Mouse (Mus musculus) neural tube, embryonic 11.5 days (tissue): ENCODE data around the gene Ctsh. TPM values are rescaled to one million over a fixed set of nuclear protein-coding genes. Genes with fewer than 3 reads are reported as not detected.
"Not testable (repeated sequence)": the region's sequence is repeated elsewhere in the genome, so short reads cannot be mapped to it uniquely, and the experiment has no call there.

Experiments
- ATAC-seq: fragments of 200-750 bp; cut with Nextera tagmentation; 2 replicates; pipeline ENCODE4 v1.8.0; 2017; ENCODE audit warnings: moderate number of reproducible peaks, mild to moderate bottlenecking, moderate TSS enrichment, moderate library complexity; ENCODE audit not compliant: insufficient read depth, low FRiP score, low TSS enrichment
- DNase-seq: peaks from one replicate; pipeline ENCODE4 v3.0.0-alpha.2; 2015; ENCODE audit warnings: low spot score
- H3K27ac ChIP-seq: fragments of 300-500 bp; sonication (generic); 2 replicates; pipeline ENCODE4 v1.5.1; 2014; ENCODE audit warnings: low read depth, mild to moderate bottlenecking, low read length
- H3K27me3 ChIP-seq: fragments of 300-500 bp; sonication (generic); 2 replicates; pipeline ENCODE4 v1.6.1; 2014; ENCODE audit warnings: mild to moderate bottlenecking, low read length, mixed read lengths; ENCODE audit not compliant: control insufficient read depth, insufficient read depth
- H3K36me3 ChIP-seq: fragments of 300-500 bp; sonication (generic); 2 replicates; pipeline ENCODE4 v1.6.1; 2014; ENCODE audit warnings: mild to moderate bottlenecking, low read length, moderate library complexity, mixed read lengths; ENCODE audit not compliant: control insufficient read depth, insufficient read depth
- H3K4me1 ChIP-seq: fragments of 300-500 bp; sonication (generic); 2 replicates; pipeline ENCODE4 v1.6.1; 2014; ENCODE audit warnings: low read length, mixed read lengths; ENCODE audit not compliant: control insufficient read depth, insufficient read depth
- H3K4me2 ChIP-seq: fragments of 300-500 bp; sonication (generic); 2 replicates; pipeline ENCODE4 v1.6.1; 2014; ENCODE audit warnings: low read depth, mild to moderate bottlenecking, moderate library complexity
- H3K4me3 ChIP-seq: fragments of 300-500 bp; sonication (generic); 2 replicates; pipeline ENCODE4 v1.5.1; 2014; ENCODE audit warnings: low read depth, low read length
- H3K9ac ChIP-seq: fragments of 300-500 bp; sonication (generic); 2 replicates; pipeline ENCODE4 v1.6.1; 2014; ENCODE audit warnings: mild to moderate bottlenecking, low read length
- H3K9me3 ChIP-seq: fragments of 300-500 bp; sonication (generic); 2 replicates; pipeline ENCODE4 v1.6.1; 2016; ENCODE audit warnings: low read length; ENCODE audit not compliant: control insufficient read depth
- WGBS: fragments of 180-500 bp; shearing (Covaris S2); extraction: QIAGEN DNeasy Blood & Tissue Kit; methylation state at CpG from one replicate; pipeline ENCODE4 v1.1.7; 2014; 5-methylcytosine and 5-hydroxymethylcytosine counted together
- polyA plus RNA-seq: library from polyadenylated mRNA; unstranded; fragments of >200 nt; fragmentation: Nextera tagmentation; extraction: Ambion mirVana; gene quantifications from 2 replicates; pipeline ENCODE4 v1.2.1, GENCODE M21; 2014

Ctsh gene
- polyA plus RNA-seq, 1 experiment from 2014 or later = 7.2 TPM

GRCm38 (mm10) chr9:90060932-90061331, 7.0 kb downstream of the Ctsh start:
- WGBS = 89% methylated on average over 5 of the region's 5 CpGs
- H3K27me3 ChIP-seq, ATAC-seq, H3K4me3 ChIP-seq, H3K4me2 ChIP-seq, DNase-seq, H3K4me1 ChIP-seq, H3K27ac ChIP-seq, H3K36me3 ChIP-seq, H3K9me3 ChIP-seq, H3K9ac ChIP-seq: not testable (repeated sequence)

GRCm38 (mm10) chr9:90067341-90067740, 13.4 kb downstream of the Ctsh start:
- no peak overlapping the region for H3K9ac ChIP-seq
- H3K36me3 ChIP-seq = no peaks in the 10 kb centered on the region
- no peaks in the 10 kb centered on the region for H3K27me3 ChIP-seq
- ATAC-seq (no peak), DNase-seq (no peak)
- no peaks in the 10 kb centered on the region for H3K9me3 ChIP-seq
- no peaks in the 10 kb centered on the region for H3K4me1 ChIP-seq
- no peak overlapping the region for H3K4me2 ChIP-seq
- H3K27ac ChIP-seq = no peak overlapping the region
- no peak overlapping the region for H3K4me3 ChIP-seq
- WGBS = 83% methylated on average over 2 of the region's 2 CpGs

GRCm38 (mm10) chr9:90068786-90069185, 14.8 kb downstream of the Ctsh start:
- Histone ChIP-seq H3K9me3 (no peaks in the 10 kb centered on the region), H3K4me3 (no peak overlapping the region), H3K4me2 (no peak overlapping the region), H3K27me3 (no peaks in the 10 kb centered on the region), H3K36me3 (no peaks in the 10 kb centered on the region), H3K4me1 (no peaks in the 10 kb centered on the region), H3K27ac (no peak overlapping the region), H3K9ac (no peak overlapping the region)
- 89% methylated on average over 6 of the region's 6 CpGs for WGBS
- DNase-seq (no peak), ATAC-seq (no peak)

GRCm38 (mm10) chr9:90069485-90069884, 15.5 kb downstream of the Ctsh start:
- Histone ChIP-seq H3K27ac (no peak overlapping the region), H3K4me1 (no peaks in the 10 kb centered on the region), H3K36me3 (no peaks in the 10 kb centered on the region), H3K4me2 (no peak overlapping the region), H3K9me3 (no peaks in the 10 kb centered on the region), H3K4me3 (no peak overlapping the region), H3K27me3 (no peaks in the 10 kb centered on the region), H3K9ac (no peak overlapping the region)
- WGBS = 80% methylated on average over 7 of the region's 7 CpGs
- DNase-seq (no peak), ATAC-seq (no peak)

GRCm38 (mm10) chr9:90070174-90070573, 16.2 kb downstream of the Ctsh start:
- no peak overlapping the region for H3K4me3 ChIP-seq
- H3K9ac ChIP-seq = no peak overlapping the region
- H3K4me1 ChIP-seq = no peaks in the 10 kb centered on the region
- ATAC-seq (no peak), DNase-seq (no peak)
- no peaks in the 10 kb centered on the region for H3K36me3 ChIP-seq
- 87% methylated on average over 7 of the region's 7 CpGs for WGBS
- no peak overlapping the region for H3K27ac ChIP-seq
- H3K4me2 ChIP-seq = no peak overlapping the region
- H3K27me3 ChIP-seq = no peaks in the 10 kb centered on the region
- H3K9me3 ChIP-seq = no peaks in the 10 kb centered on the region

- DNase-seq = no peak
- WGBS = 89% methylated on average over 4 of the region's 4 CpGs
- Histone ChIP-seq H3K9me3 (no peaks in the 10 kb centered on the region), H3K4me2 (no peak overlapping the region), H3K9ac (no peak overlapping the region), H3K27ac (no peak overlapping the region), H3K36me3 (no peaks in the 10 kb centered on the region), H3K27me3 (no peaks in the 10 kb centered on the region), H3K4me1 (no peaks in the 10 kb centered on the region), H3K4me3 (no peak overlapping the region)
- ATAC-seq = no peak
These were observed 21.4 kb downstream of the Ctsh start for GRCm38 (mm10) chr9:90075336-90075735.

GRCm38 (mm10) chr9:90076131-90076530, 22.2 kb downstream of the Ctsh start:
- H3K27ac ChIP-seq = no peak overlapping the region
- no peak overlapping the region for H3K4me2 ChIP-seq
- no peaks in the 10 kb centered on the region for H3K9me3 ChIP-seq
- H3K4me1 ChIP-seq = no peaks in the 10 kb centered on the region
- no peak for ATAC-seq
- H3K36me3 ChIP-seq = no peaks in the 10 kb centered on the region
- DNase-seq = no peak
- H3K27me3 ChIP-seq = no peaks in the 10 kb centered on the region
- H3K4me3 ChIP-seq = no peak overlapping the region
- WGBS = 80% methylated on average over 5 of the region's 5 CpGs
- no peak overlapping the region for H3K9ac ChIP-seq

- H3K4me2 ChIP-seq = no peak overlapping the region
- WGBS = 59% methylated on average over 8 of the region's 8 CpGs
- H3K4me1 ChIP-seq = no peaks in the 10 kb centered on the region
- H3K36me3 ChIP-seq = no peaks in the 10 kb centered on the region
- no peaks in the 10 kb centered on the region for H3K27me3 ChIP-seq
- no peaks in the 10 kb centered on the region for H3K9me3 ChIP-seq
- H3K27ac ChIP-seq = no peak overlapping the region
- H3K4me3 ChIP-seq = no peak overlapping the region
- H3K9ac ChIP-seq = no peak overlapping the region
- ATAC-seq = peak; percentile 53
- DNase-seq = peak; percentile 56
These were observed 23.0 kb downstream of the Ctsh start for GRCm38 (mm10) chr9:90076849-90077461.

- 84% methylated on average over 6 of the region's 6 CpGs for WGBS
- not testable (repeated sequence) for H3K4me2 ChIP-seq, H3K9me3 ChIP-seq, H3K27ac ChIP-seq, H3K36me3 ChIP-seq, H3K9ac ChIP-seq, H3K4me1 ChIP-seq, DNase-seq, H3K27me3 ChIP-seq, ATAC-seq, H3K4me3 ChIP-seq
These were observed 28.0 kb downstream of the Ctsh start for GRCm38 (mm10) chr9:90081961-90082360.
